Mouse (Mus musculus): ENCODE results near the gene Cel. TPM values are rescaled to one million over a fixed set of nuclear protein-coding genes. Genes with fewer than 3 reads are reported as not detected.

The Cel gene
- polyA plus RNA-seq, 1 experiment from 2014 or later: 0.10 TPM

- no peak for ATAC-seq (replicated peaks)
- Histone ChIP-seq H3K36me3 (no peaks in the 10 kb centered on the region), H3K4me3 (no peak within 1 kb of the TSS), H3K27ac (replicated peaks) (no peak within 1 kb of the TSS), H3K4me2 (replicated peaks) (no peak within 1 kb of the TSS), H3K9me3 (no peaks in the 10 kb centered on the region), H3K9ac (replicated peaks) (no peak within 1 kb of the TSS), H3K27me3 (peaks cover 3% of the 10 kb centered on the region; the same call in 1 of the 2 replicates), H3K4me1 (no peaks in the 10 kb centered on the region)
- 81% methylated on average over 3 of the region's 3 CpGs for WGBS
Measured at GRCm38 (mm10) chr2:28505795-28506194, 57.4 kb downstream of the Cel start, which contains the start of gene Gm10134. TSS of gene Gm10134 (plus strand) at chr2:28506095.

Small RNAs within 50 kb of the gene (microRNA-seq; reads per million reads assigned to microRNA genes)
- not detected for gene Gm22824

Other genes starting within 250 kb of the Cel start
- 8.6 and 9.3 TPM in 2 replicates for gene Ppp1r26, start 116.6 kb downstream of the Cel start, polyA plus RNA-seq (2015; fragmentation: Nextera tagmentation; extraction: Ambion mirVana)
- gene 1700007K13Rik, start 97.1 kb downstream of the Cel start, polyA plus RNA-seq (2015; fragmentation: Nextera tagmentation; extraction: Ambion mirVana): 1.1 and 3.2 TPM in 2 replicates
- gene Mrps2, start 95.3 kb downstream of the Cel start, polyA plus RNA-seq (2015; fragmentation: Nextera tagmentation; extraction: Ambion mirVana): 49.5 and 49.6 TPM in 2 replicates
- 0.50 and 0.68 TPM in 2 replicates for gene Gbgt1, start 66.5 kb downstream of the Cel start, polyA plus RNA-seq (2015; fragmentation: Nextera tagmentation; extraction: Ambion mirVana)
- gene Gm10134, start 57.3 kb downstream of the Cel start, polyA plus RNA-seq (2015; fragmentation: Nextera tagmentation; extraction: Ambion mirVana): 0.60 and 0.92 TPM in 2 replicates
- gene Ralgds, start 50.3 kb downstream of the Cel start, polyA plus RNA-seq (2015; fragmentation: Nextera tagmentation; extraction: Ambion mirVana): 84.6 and 87.8 TPM in 2 replicates
- 41.8 and 42.3 TPM in 2 replicates for gene Gtf3c5, start 20.3 kb upstream of the Cel start, polyA plus RNA-seq (2015; fragmentation: Nextera tagmentation; extraction: Ambion mirVana)
- not detected in 2 replicates for gene Gfi1b, start 58.6 kb upstream of the Cel start, polyA plus RNA-seq (2015; fragmentation: Nextera tagmentation; extraction: Ambion mirVana)
- gene Tsc1, start 77.8 kb upstream of the Cel start, polyA plus RNA-seq (2015; fragmentation: Nextera tagmentation; extraction: Ambion mirVana): 35.8 and 38.4 TPM in 2 replicates
- 1.5 and 1.8 TPM in 2 replicates for gene Spaca9, start 136.3 kb upstream of the Cel start, polyA plus RNA-seq (2015; fragmentation: Nextera tagmentation; extraction: Ambion mirVana)
- gene Ak8, start 136.8 kb upstream of the Cel start, polyA plus RNA-seq (2015; fragmentation: Nextera tagmentation; extraction: Ambion mirVana): 0.92 and 1.7 TPM in 2 replicates